Mouse (Mus musculus): ENCODE results near the gene Pgbd5. TPM values are rescaled to one million over a fixed set of nuclear protein-coding genes. Genes with fewer than 3 reads are reported as not detected.
A peak's percentile ranks its signal among the peaks of the same experiment; 100 is the strongest.

Gene Pgbd5
- polyA plus RNA-seq, 1 experiment from 2014 or later: 6.1 TPM

- Histone ChIP-seq H3K36me3 (ENCODE audit: control insufficient read depth, insufficient read depth, low read length) (no peaks in the 10 kb centered on the region), H3K27me3 (ENCODE audit: control insufficient read depth, insufficient read depth, low read length) (no peaks in the 10 kb centered on the region), H3K4me1 (ENCODE audit: control insufficient read depth, insufficient read depth, low read length) (no peaks in the 10 kb centered on the region), H3K4me3 (ENCODE audit: low read depth, low read length) (no peak overlapping the region), H3K4me2 (ENCODE audit: low read depth) (no peak overlapping the region), H3K27ac (ENCODE audit: low read depth, low read length) (no peak overlapping the region), H3K9me3 (ENCODE audit: control insufficient read depth, low read length) (no peaks in the 10 kb centered on the region), H3K9ac (ENCODE audit: low read length) (no peak overlapping the region)
- ATAC-seq (ENCODE audit: insufficient read depth, low FRiP score, low TSS enrichment): no peak
- DNase-seq (ENCODE audit: low spot score): no peak
- WGBS: 79% methylated on average over 6 of the region's 6 CpGs
These were observed 64.3 kb downstream of the Pgbd5 start for GRCm38 (mm10) chr8:124375168-124375567.

- ATAC-seq (ENCODE audit: insufficient read depth, low FRiP score, low TSS enrichment): no peak
- WGBS: 93% methylated on average over 5 of the region's 5 CpGs
These were observed 65.7 kb downstream of the Pgbd5 start for GRCm38 (mm10) chr8:124373753-124374152.

GRCm38 (mm10) chr8:124371410-124372123, 67.9 kb downstream of the Pgbd5 start:
- no peaks in the 10 kb centered on the region for H3K36me3 ChIP-seq (ENCODE audit: control insufficient read depth, insufficient read depth, low read length)
- H3K4me1 ChIP-seq (ENCODE audit: control insufficient read depth, insufficient read depth, low read length): no peaks in the 10 kb centered on the region
- H3K9me3 ChIP-seq (ENCODE audit: control insufficient read depth, low read length): no peaks in the 10 kb centered on the region
- 94% methylated on average over 23 of the region's 23 CpGs for WGBS
- H3K27me3 ChIP-seq (ENCODE audit: control insufficient read depth, insufficient read depth, low read length): no peaks in the 10 kb centered on the region
- DNase-seq (ENCODE audit: low spot score): no peak
- no peak overlapping the region for H3K27ac ChIP-seq (ENCODE audit: low read depth, low read length)
- H3K4me3 ChIP-seq (ENCODE audit: low read depth, low read length): no peak overlapping the region
- H3K4me2 ChIP-seq (ENCODE audit: low read depth): no peak overlapping the region
- no peak for ATAC-seq (ENCODE audit: insufficient read depth, low FRiP score, low TSS enrichment)
- no peak overlapping the region for H3K9ac ChIP-seq (ENCODE audit: low read length)

More at GRCm38 (mm10) chr8:124373753-124374152, 65.7 kb downstream of the Pgbd5 start:
- Histone ChIP-seq H3K9me3 (ENCODE audit: control insufficient read depth, low read length) (no peaks in the 10 kb centered on the region), H3K4me3 (ENCODE audit: low read depth, low read length) (no peak overlapping the region), H3K27me3 (ENCODE audit: control insufficient read depth, insufficient read depth, low read length) (no peaks in the 10 kb centered on the region), H3K4me1 (ENCODE audit: control insufficient read depth, insufficient read depth, low read length) (no peaks in the 10 kb centered on the region), H3K36me3 (ENCODE audit: control insufficient read depth, insufficient read depth, low read length) (no peaks in the 10 kb centered on the region), H3K9ac (ENCODE audit: low read length) (no peak overlapping the region), H3K27ac (ENCODE audit: low read depth, low read length) (no peak overlapping the region), H3K4me2 (ENCODE audit: low read depth) (no peak overlapping the region)
- no peak for DNase-seq (ENCODE audit: low spot score)

- DNase-seq (ENCODE audit: low spot score): peak; percentile 42
- H3K9me3 ChIP-seq (ENCODE audit: control insufficient read depth, low read length): no peaks in the 10 kb centered on the region
- no peak for ATAC-seq (ENCODE audit: insufficient read depth, low FRiP score, low TSS enrichment)
- 78% methylated on average over 17 of the region's 17 CpGs for WGBS
- H3K4me3 ChIP-seq (ENCODE audit: low read depth, low read length): no peak overlapping the region
- H3K9ac ChIP-seq (ENCODE audit: low read length): no peak overlapping the region
- H3K36me3 ChIP-seq (ENCODE audit: control insufficient read depth, insufficient read depth, low read length): no peaks in the 10 kb centered on the region
- no peak overlapping the region for H3K27ac ChIP-seq (ENCODE audit: low read depth, low read length)
- H3K4me2 ChIP-seq (ENCODE audit: low read depth): no peak overlapping the region
- no peaks in the 10 kb centered on the region for H3K27me3 ChIP-seq (ENCODE audit: control insufficient read depth, insufficient read depth, low read length)
- no peaks in the 10 kb centered on the region for H3K4me1 ChIP-seq (ENCODE audit: control insufficient read depth, insufficient read depth, low read length)
These were observed 68.9 kb downstream of the Pgbd5 start for GRCm38 (mm10) chr8:124370422-124371183.

- ATAC-seq (ENCODE audit: insufficient read depth, low FRiP score, low TSS enrichment) (no peak), DNase-seq (ENCODE audit: low spot score) (peak; percentile 75)
- Histone ChIP-seq H3K9ac (ENCODE audit: low read length) (no peak overlapping the region), H3K36me3 (ENCODE audit: control insufficient read depth, insufficient read depth, low read length) (no peaks in the 10 kb centered on the region), H3K4me3 (ENCODE audit: low read depth, low read length) (no peak overlapping the region), H3K4me1 (ENCODE audit: control insufficient read depth, insufficient read depth, low read length) (no peaks in the 10 kb centered on the region), H3K27me3 (ENCODE audit: control insufficient read depth, insufficient read depth, low read length) (no peaks in the 10 kb centered on the region), H3K4me2 (ENCODE audit: low read depth) (no peak overlapping the region), H3K27ac (ENCODE audit: low read depth, low read length) (no peak overlapping the region), H3K9me3 (ENCODE audit: control insufficient read depth, low read length) (no peaks in the 10 kb centered on the region)
- WGBS: 21% methylated on average over 8 of the region's 8 CpGs
These were observed 71.2 kb downstream of the Pgbd5 start for GRCm38 (mm10) chr8:124368213-124368612.

- 94% methylated on average over 15 of the region's 15 CpGs for WGBS
- no peak overlapping the region for H3K9ac ChIP-seq (ENCODE audit: low read length)
- H3K4me2 ChIP-seq (ENCODE audit: low read depth): no peak overlapping the region
- H3K36me3 ChIP-seq (ENCODE audit: control insufficient read depth, insufficient read depth, low read length): no peaks in the 10 kb centered on the region
- no peaks in the 10 kb centered on the region for H3K4me1 ChIP-seq (ENCODE audit: control insufficient read depth, insufficient read depth, low read length)
- ATAC-seq (ENCODE audit: insufficient read depth, low FRiP score, low TSS enrichment) (no peak), DNase-seq (ENCODE audit: low spot score) (no peak)
- H3K27ac ChIP-seq (ENCODE audit: low read depth, low read length): no peak overlapping the region
- H3K4me3 ChIP-seq (ENCODE audit: low read depth, low read length): no peak overlapping the region
- no peaks in the 10 kb centered on the region for H3K9me3 ChIP-seq (ENCODE audit: control insufficient read depth, low read length)
- no peaks in the 10 kb centered on the region for H3K27me3 ChIP-seq (ENCODE audit: control insufficient read depth, insufficient read depth, low read length)
These were observed 76.1 kb downstream of the Pgbd5 start for GRCm38 (mm10) chr8:124363337-124363736.

- Histone ChIP-seq H3K36me3 (ENCODE audit: control insufficient read depth, insufficient read depth, low read length) (no peaks in the 10 kb centered on the region), H3K4me2 (ENCODE audit: low read depth) (no peak overlapping the region), H3K27me3 (ENCODE audit: control insufficient read depth, insufficient read depth, low read length) (no peaks in the 10 kb centered on the region), H3K9me3 (ENCODE audit: control insufficient read depth, low read length) (no peaks in the 10 kb centered on the region), H3K4me1 (ENCODE audit: control insufficient read depth, insufficient read depth, low read length) (no peaks in the 10 kb centered on the region), H3K27ac (ENCODE audit: low read depth, low read length) (no peak overlapping the region), H3K9ac (ENCODE audit: low read length) (no peak overlapping the region), H3K4me3 (ENCODE audit: low read depth, low read length) (no peak overlapping the region)
- no peak for DNase-seq (ENCODE audit: low spot score)
- ATAC-seq (ENCODE audit: insufficient read depth, low FRiP score, low TSS enrichment): no peak
- WGBS: 79% methylated on average over 7 of the region's 7 CpGs
These were observed 76.9 kb downstream of the Pgbd5 start for GRCm38 (mm10) chr8:124362589-124362988.

- ATAC-seq (ENCODE audit: insufficient read depth, low FRiP score, low TSS enrichment): no peak
- Histone ChIP-seq H3K27me3 (ENCODE audit: control insufficient read depth, insufficient read depth, low read length) (no peaks in the 10 kb centered on the region), H3K9ac (ENCODE audit: low read length) (no peak overlapping the region)
These were observed 77.6 kb downstream of the Pgbd5 start for GRCm38 (mm10) chr8:124361773-124362427.

More at GRCm38 (mm10) chr8:124361773-124362427, 77.6 kb downstream of the Pgbd5 start:
- H3K4me2 ChIP-seq (ENCODE audit: low read depth): no peak overlapping the region
- H3K4me1 ChIP-seq (ENCODE audit: control insufficient read depth, insufficient read depth, low read length): no peaks in the 10 kb centered on the region
- H3K27ac ChIP-seq (ENCODE audit: low read depth, low read length): no peak overlapping the region
- H3K36me3 ChIP-seq (ENCODE audit: control insufficient read depth, insufficient read depth, low read length): no peaks in the 10 kb centered on the region
- H3K4me3 ChIP-seq (ENCODE audit: low read depth, low read length): no peak overlapping the region
- H3K9me3 ChIP-seq (ENCODE audit: control insufficient read depth, low read length): no peaks in the 10 kb centered on the region
- WGBS: 84% methylated on average over 11 of the region's 11 CpGs
- no peak for DNase-seq (ENCODE audit: low spot score)

Data from neural tube, embryonic 11.5 days (tissue).